Mouse (Mus musculus) natural killer cell, adult 2 months (primary cell): ENCODE data around the gene Frzb.
"Not testable (repeated sequence)": the region's sequence is repeated elsewhere in the genome, so short reads cannot be mapped to it uniquely, and the experiment has no call there.

Source experiments
- DNase-seq, 2 experiments: peaks; one replicate each; pipeline ENCODE4 v3.0.0; 2022; ENCODE audit warnings: low spot score in 2 of 2

Gene Frzb

GRCm38 (mm10) chr2:80447291-80447791 is at the start of gene Frzb:
Gene Frzb, minus strand, starts transcription at chr2:80447625.
- DNase-seq, result no peak

- DNase-seq, result not testable (repeated sequence)
Observed at GRCm38 (mm10) chr2:80495304-80495703, 47.9 kb upstream of the Frzb start.

- DNase-seq, result no peak
Observed at GRCm38 (mm10) chr2:80486851-80487250, 39.4 kb upstream of the Frzb start.

DNA sequence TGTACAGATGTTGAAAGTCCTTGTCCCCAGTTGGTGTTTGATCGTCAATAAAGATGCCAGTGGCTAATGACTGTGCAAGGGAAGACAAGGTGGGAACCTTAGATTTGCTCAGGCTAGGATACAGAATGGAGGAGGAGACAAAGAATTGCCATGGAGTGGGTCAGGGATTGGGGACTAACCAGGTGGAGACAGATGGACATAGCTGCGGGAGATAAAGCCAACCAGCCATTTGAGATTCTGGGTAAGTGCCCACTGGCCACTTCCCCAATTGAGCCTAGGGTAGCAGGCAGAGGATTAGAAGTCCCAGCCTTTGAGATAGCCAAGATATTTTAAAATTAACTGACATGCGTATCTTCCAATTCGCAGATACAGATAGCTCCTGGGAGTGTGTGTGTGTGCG is 37.5 kb upstream of the Frzb start:
- DNase-seq, result no peak

GRCm38 (mm10) chr2:80475831-80476230 is 28.4 kb upstream of the Frzb start:
- no peak for DNase-seq

DNA sequence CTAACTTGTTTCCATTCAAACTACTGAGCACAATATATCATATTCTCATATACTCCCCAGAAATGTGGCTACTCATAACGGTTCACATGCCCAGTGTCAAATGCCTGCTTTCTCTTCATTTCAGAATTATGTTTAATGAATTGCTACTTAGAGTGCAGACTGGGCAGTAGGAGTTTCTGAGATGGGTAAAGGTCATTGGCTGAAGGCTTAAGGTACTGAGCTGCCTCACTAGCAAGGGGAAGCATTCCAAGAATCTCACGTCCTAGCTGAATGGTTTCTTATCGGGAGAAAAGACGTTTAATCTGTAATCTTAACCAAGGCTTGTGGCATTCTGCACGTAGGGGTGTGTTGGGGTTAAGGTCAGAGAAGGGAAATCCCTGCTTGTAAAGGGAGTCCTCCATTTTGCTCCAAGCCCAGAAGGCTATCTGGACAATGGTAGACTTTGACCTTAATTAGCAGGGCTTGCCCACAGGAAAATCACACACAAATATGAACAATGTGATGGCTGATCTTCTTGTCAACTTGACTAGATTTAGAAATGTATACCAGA is 26.9 kb upstream of the Frzb start:
- DNase-seq, result no peak

DNA sequence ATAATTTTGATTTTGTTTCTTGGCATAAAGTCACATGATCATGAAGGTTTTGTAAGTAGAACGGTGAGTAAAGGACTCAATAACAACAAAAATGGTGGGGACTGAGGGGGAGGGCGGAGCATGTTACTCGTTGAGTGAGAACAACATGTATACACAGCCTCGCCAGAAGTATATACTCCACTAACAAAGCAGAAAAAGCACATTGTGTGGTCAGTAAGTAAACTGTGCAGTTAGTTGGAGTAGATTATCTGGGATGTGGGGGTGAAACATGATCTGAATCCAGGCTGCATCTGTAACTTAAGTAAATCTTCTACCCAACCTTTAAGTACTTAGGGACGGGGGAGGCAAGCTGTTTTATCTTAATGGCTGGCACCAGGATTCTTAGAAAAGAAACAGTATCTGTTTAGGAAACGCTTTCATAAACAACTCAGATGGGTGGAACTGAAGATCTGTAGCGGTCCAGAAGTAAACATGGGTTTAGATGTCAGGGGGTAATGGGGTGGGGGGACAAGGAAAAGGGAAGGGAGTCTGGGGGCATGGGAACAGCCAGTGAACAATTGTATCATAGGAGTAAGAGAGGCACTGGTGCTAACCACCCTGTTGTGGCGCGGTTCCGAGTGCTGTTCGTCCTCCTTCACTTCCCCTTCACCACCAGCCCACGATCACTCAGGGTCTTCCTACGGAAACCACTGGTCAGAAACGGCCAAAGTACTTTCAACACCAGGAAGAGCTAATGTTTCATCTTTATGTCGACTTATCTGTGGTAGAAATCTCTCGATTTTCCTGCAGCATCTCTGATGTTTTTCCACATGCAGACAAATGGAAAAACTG is 18.8 kb upstream of the Frzb start:
- no peak for DNase-seq

DNA sequence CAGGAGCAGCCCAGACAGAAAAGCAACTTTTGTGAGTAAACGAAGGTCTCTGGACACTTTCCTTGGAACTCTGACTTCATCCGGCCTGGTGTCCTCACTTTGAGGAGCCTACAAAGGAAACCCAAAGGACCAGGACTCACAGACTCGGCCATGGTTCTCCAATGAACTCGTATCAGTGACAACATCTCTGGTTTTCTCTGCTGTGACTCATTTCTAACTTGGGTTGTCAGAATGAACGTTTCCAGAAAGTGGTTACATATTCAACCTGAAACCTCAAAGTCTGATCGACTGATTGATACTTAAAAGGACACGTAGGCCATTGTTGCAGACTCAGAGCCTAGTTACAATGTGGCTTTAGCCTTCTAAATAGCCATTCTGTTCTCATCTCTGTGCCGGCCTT is 14.4 kb upstream of the Frzb start:
- DNase-seq, result no peak

DNA sequence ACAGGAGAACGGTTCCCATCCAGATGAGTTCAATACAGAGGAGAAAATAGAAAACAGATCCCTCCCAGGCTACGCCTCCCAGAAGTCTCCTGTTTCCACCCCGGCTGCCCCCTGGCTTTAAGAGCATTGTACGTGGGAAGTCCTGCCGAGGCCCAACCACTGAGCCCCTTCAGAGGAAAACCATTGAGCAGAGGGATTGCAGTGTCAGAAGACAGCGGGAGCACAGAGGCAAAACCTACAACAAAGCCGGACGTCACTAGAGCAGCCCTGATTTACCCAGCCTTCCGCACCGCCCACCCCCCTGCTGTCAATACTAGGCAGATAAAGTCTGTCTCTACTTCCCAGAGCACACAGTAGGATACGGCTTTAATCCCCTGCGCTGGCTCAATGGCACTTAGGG is 806 bp upstream of the Frzb start:
- no peak for DNase-seq

- DNase-seq, result no peak
Observed at GRCm38 (mm10) chr2:80446308-80447151, 895 bp downstream of the Frzb start.

DNA sequence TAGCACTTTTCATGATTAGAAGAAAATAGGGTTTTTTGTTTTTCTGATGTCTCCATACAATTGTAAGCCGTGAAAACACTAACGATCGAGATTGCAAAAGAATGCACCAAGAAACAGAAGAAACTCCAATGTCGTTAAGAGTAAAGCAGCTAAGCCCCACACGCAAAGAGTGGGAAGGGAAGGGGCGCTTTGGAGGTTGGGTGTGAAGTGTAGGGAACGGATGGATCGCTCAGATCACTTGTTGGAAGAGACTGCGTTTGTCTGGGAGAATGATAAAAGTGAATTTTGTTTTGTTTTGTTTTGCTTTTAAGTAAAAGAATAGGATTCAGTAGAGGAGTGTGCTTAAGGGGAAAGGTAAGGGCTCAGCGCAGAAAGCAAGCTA is 1.5 kb downstream of the Frzb start:
- no peak for DNase-seq

DNA sequence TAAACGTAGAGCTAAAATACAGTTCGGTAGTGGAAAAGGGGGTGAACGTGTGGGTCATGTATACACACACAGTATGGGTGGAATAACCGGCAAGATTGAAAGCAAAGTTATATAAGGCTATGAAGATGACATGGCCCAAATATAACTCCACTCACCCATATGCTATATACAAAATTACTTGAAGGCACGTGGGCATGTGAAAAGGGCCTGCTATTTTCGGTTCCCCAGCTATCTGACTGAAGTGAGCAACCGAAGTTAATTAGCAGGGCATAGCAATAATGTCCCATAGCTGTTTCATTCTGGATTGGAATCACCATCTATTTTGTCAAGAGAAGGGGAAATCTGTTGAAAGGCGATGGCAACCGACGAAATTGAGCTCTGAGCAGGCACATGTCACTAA is 1.9 kb downstream of the Frzb start:
- DNase-seq, result no peak

GRCm38 (mm10) chr2:80444418-80445365 is 2.7 kb downstream of the Frzb start:
- no peak for DNase-seq

DNA sequence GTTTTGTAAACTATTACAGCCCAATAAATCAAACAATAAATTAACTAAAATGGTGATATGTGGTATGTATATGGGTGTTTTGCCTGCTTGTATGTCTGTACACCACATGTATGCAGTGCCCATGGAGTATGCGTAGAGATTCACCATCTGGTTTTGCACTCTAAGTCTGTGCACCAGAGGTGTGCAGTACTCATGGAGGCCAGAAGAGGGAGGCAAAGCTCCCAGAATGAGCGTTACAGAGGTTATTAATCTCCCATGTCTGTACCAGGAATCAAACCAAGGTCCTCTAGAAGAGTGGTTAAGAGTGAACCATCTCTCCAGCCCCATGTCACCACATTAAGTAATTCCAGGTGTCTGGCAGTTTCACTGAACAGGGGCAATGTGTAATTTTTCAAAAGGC is 3.5 kb downstream of the Frzb start:
- no peak for DNase-seq

- no peak for DNase-seq
Observed at GRCm38 (mm10) chr2:80441386-80441785, 6.0 kb downstream of the Frzb start.

GRCm38 (mm10) chr2:80438854-80439253 is 8.6 kb downstream of the Frzb start:
- DNase-seq, result no peak

GRCm38 (mm10) chr2:80437401-80437800 is 10.0 kb downstream of the Frzb start:
- DNase-seq, result no peak

- DNase-seq, result no peak
Observed at GRCm38 (mm10) chr2:80434783-80435572, 12.4 kb downstream of the Frzb start.

DNA sequence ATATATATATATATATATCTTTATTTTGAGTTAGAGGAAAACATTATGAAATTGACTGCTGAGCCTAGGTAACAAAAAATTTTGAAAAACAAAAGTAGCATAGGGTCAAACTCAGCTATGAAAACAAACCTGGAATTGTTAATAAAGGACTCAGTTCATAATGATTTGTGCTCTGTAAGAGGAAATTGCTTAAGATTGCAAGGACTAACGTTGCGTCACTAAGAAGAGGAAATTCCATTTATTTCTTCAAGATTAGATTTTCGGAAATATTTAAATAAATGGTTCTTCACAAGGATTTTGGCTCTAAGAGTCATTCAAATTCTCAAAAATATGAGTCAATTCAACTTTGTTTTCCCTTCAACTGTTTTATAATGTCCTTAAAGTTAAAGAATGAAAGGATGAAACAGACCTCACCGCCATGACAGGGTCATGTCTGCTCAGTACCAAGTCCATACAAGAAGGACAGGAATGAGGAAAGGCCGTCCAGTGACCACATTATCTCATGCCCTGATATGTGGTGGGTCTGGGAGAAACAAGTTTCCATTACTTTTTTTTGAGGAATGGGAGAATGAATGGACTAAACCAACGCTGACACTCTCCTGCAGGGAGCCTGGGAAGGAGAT is 14.1 kb downstream of the Frzb start:
- DNase-seq, result no peak
